Mouse (Mus musculus) Muller cell, postnatal 12 days (primary cell): ENCODE data around the gene Gtse1.
A peak's percentile ranks its signal among the peaks of the same experiment; 100 is the strongest.

Experiments used
- DNase-seq: peaks from one replicate; pipeline ENCODE4 v3.0.0-alpha.2; 2015; ENCODE audit errors: inconsistent ontology term

Gene Gtse1

GRCm38 (mm10) chr15:85867696-85868095 is 8.2 kb downstream of the Gtse1 start:
- DNase-seq, result peak; percentile 62

GRCm38 (mm10) chr15:85877336-85877735 is 17.8 kb downstream of the Gtse1 start:
- DNase-seq, result no peak

- DNase-seq, result peak; percentile 96
Measured at GRCm38 (mm10) chr15:85878848-85879497, 19.4 kb downstream of the Gtse1 start, which contains the start of gene Trmu. TSS of gene Trmu (plus strand) at chr15:85879312.

GRCm38 (mm10) chr15:85879498-85879895 is 20.0 kb downstream of the Gtse1 start:
- DNase-seq, result no peak

- no peak for DNase-seq
Measured at GRCm38 (mm10) chr15:85885606-85886005, 26.1 kb downstream of the Gtse1 start.

GRCm38 (mm10) chr15:85889235-85889634 is 29.7 kb downstream of the Gtse1 start:
- no peak for DNase-seq

- no peak for DNase-seq
Measured at GRCm38 (mm10) chr15:85891971-85892370, 32.4 kb downstream of the Gtse1 start.

- no peak for DNase-seq
Measured at GRCm38 (mm10) chr15:85892498-85893118, 33.1 kb downstream of the Gtse1 start.

GRCm38 (mm10) chr15:85893871-85894270 is 34.3 kb downstream of the Gtse1 start:
- DNase-seq, result no peak

GRCm38 (mm10) chr15:85896284-85896683 is 36.7 kb downstream of the Gtse1 start:
- peak; percentile 50 for DNase-seq

- no peak for DNase-seq
Measured at GRCm38 (mm10) chr15:85897113-85897512, 37.6 kb downstream of the Gtse1 start.

GRCm38 (mm10) chr15:85899396-85899795 is 39.9 kb downstream of the Gtse1 start:
- peak; percentile 56 for DNase-seq

- DNase-seq, result no peak
Measured at GRCm38 (mm10) chr15:85900318-85900717, 40.8 kb downstream of the Gtse1 start.

- DNase-seq, result no peak
Measured at GRCm38 (mm10) chr15:85900801-85901200, 41.3 kb downstream of the Gtse1 start.

- DNase-seq, result no peak
Measured at GRCm38 (mm10) chr15:85902505-85902904, 43.0 kb downstream of the Gtse1 start.

- DNase-seq, result no peak
Measured at GRCm38 (mm10) chr15:85903826-85904225, 44.3 kb downstream of the Gtse1 start.

- no peak for DNase-seq
Measured at GRCm38 (mm10) chr15:85908660-85909491, 49.3 kb downstream of the Gtse1 start.

- DNase-seq, result no peak
Measured at GRCm38 (mm10) chr15:85909492-85909829, 49.9 kb downstream of the Gtse1 start.

- no peak for DNase-seq
Measured at GRCm38 (mm10) chr15:85909931-85910330, 50.4 kb downstream of the Gtse1 start.

GRCm38 (mm10) chr15:85913605-85914004 is 54.1 kb downstream of the Gtse1 start:
- DNase-seq, result peak; percentile 32

- peak; percentile 91 for DNase-seq
Measured at GRCm38 (mm10) chr15:85919191-85919891, 59.8 kb downstream of the Gtse1 start.

GRCm38 (mm10) chr15:85919892-85920248 is 60.3 kb downstream of the Gtse1 start:
- DNase-seq, result no peak
